Mouse (Mus musculus): ENCODE measurements around the gene Xrcc6.
"Not testable (repeated sequence)": the region's sequence is repeated elsewhere in the genome, so short reads cannot be mapped to it uniquely, and the experiment has no call there.

Gene Xrcc6

GRCm38 (mm10) chr15:81964980-81965545, 22.6 kb upstream of the Xrcc6 start:
- DNase-seq (ENCODE audit: low read depth in 1 of 2, low spot score in 2 of 2) = no peak

- no peak for DNase-seq (ENCODE audit: low read depth in 1 of 2, low spot score in 2 of 2)
Measured at GRCm38 (mm10) chr15:81966062-81966829, 21.4 kb upstream of the Xrcc6 start.

- no peak for DNase-seq (ENCODE audit: low read depth in 1 of 2, low spot score in 2 of 2)
Measured at GRCm38 (mm10) chr15:81967821-81968220, 19.8 kb upstream of the Xrcc6 start.

- DNase-seq (ENCODE audit: low read depth in 1 of 2, low spot score in 2 of 2) = no peak
Measured at GRCm38 (mm10) chr15:81968447-81968846, 19.2 kb upstream of the Xrcc6 start.

- no peak for DNase-seq (ENCODE audit: low read depth in 1 of 2, low spot score in 2 of 2)
Measured at GRCm38 (mm10) chr15:81969173-81969572, 18.5 kb upstream of the Xrcc6 start.

GRCm38 (mm10) chr15:81969635-81970034, 18.0 kb upstream of the Xrcc6 start:
- DNase-seq (ENCODE audit: low read depth in 1 of 2, low spot score in 2 of 2) = not testable (repeated sequence)

GRCm38 (mm10) chr15:81970498-81970897, 17.1 kb upstream of the Xrcc6 start:
- not testable (repeated sequence) for DNase-seq (ENCODE audit: low read depth in 1 of 2, low spot score in 2 of 2)

GRCm38 (mm10) chr15:81975156-81975555, 12.5 kb upstream of the Xrcc6 start:
- not testable (repeated sequence) for DNase-seq (ENCODE audit: low read depth in 1 of 2, low spot score in 2 of 2)

- DNase-seq (ENCODE audit: low read depth in 1 of 2, low spot score in 2 of 2) = no peak
Measured at GRCm38 (mm10) chr15:81980321-81980720, 7.3 kb upstream of the Xrcc6 start, which contains the start of gene 1700029P11Rik. 1700029P11Rik (plus strand) TSS chr15:81980540.

GRCm38 (mm10) chr15:81982173-81982572, 5.5 kb upstream of the Xrcc6 start:
- DNase-seq (ENCODE audit: low read depth in 1 of 2, low spot score in 2 of 2) = no peak

GRCm38 (mm10) chr15:81985267-81986161, 2.1 kb upstream of the Xrcc6 start:
- no peak for DNase-seq (ENCODE audit: low read depth in 1 of 2, low spot score in 2 of 2)

GRCm38 (mm10) chr15:81989371-81990062, 1.9 kb downstream of the Xrcc6 start:
- DNase-seq (ENCODE audit: low read depth in 1 of 2, low spot score in 2 of 2) = peak; percentile 28 to 56

GRCm38 (mm10) chr15:81990549-81990948, 2.9 kb downstream of the Xrcc6 start:
- DNase-seq (ENCODE audit: low read depth in 1 of 2, low spot score in 2 of 2) = no peak

GRCm38 (mm10) chr15:81993992-81994391, 6.4 kb downstream of the Xrcc6 start:
- DNase-seq (ENCODE audit: low read depth in 1 of 2, low spot score in 2 of 2) = no peak

GRCm38 (mm10) chr15:82004257-82004656, 16.6 kb downstream of the Xrcc6 start:
- DNase-seq (ENCODE audit: low read depth in 1 of 2, low spot score in 2 of 2) = no peak

GRCm38 (mm10) chr15:82011947-82012346, 24.3 kb downstream of the Xrcc6 start:
- DNase-seq (ENCODE audit: low read depth in 1 of 2, low spot score in 2 of 2) = no peak

- DNase-seq (ENCODE audit: low read depth in 1 of 2, low spot score in 2 of 2) = no peak
Measured at GRCm38 (mm10) chr15:82014745-82015391, 27.2 kb downstream of the Xrcc6 start.

- peak in 1 of 2 experiments; percentile 2 for DNase-seq (ENCODE audit: low read depth in 1 of 2, low spot score in 2 of 2)
Measured at GRCm38 (mm10) chr15:82015392-82016100, 27.9 kb downstream of the Xrcc6 start.

- DNase-seq (ENCODE audit: low read depth in 1 of 2, low spot score in 2 of 2) = peak; percentile 96 to 99
Measured at GRCm38 (mm10) chr15:82016101-82016808, 28.6 kb downstream of the Xrcc6 start.

Data from monocyte, adult 2 months (primary cell).